Mouse (Mus musculus) bone marrow, adult 2 months (tissue): ENCODE results near the gene Kcnd3. TPM values are rescaled to one million over a fixed set of nuclear protein-coding genes. Genes with fewer than 3 reads are reported as not detected.

Experiments used
- H3K27ac ChIP-seq: fragments of 200-500 bp; 2 replicates; pipeline ENCODE4 v1.5.1; 2012; ENCODE audit warnings: low read depth, mild to moderate bottlenecking, control low read depth, inconsistent platforms, low read length; ENCODE audit not compliant: control insufficient read depth, poor library complexity, insufficient read depth
- H3K4me1 ChIP-seq: fragments of 200-500 bp; 2 replicates; pipeline ENCODE4 v1.6.1; 2011; ENCODE audit warnings: low read length; ENCODE audit not compliant: control insufficient read depth, insufficient read depth
- H3K4me3 ChIP-seq: fragments of 200-500 bp; replicated peaks from 2 replicates; pipeline ENCODE3; 2011; ENCODE audit warnings: mild to moderate bottlenecking, low read depth, low read length, control low read depth; ENCODE audit not compliant: control insufficient read depth
- CTCF ChIP-seq: fragments of 200-500 bp; IDR thresholded peaks from 2 replicates; pipeline ENCODE4 v1.5.1; 2011; ENCODE audit warnings: low read length, control low read depth; ENCODE audit not compliant: control insufficient read depth, insufficient read depth
- POLR2A ChIP-seq: fragments of 200-500 bp; IDR thresholded peaks from 2 replicates; pipeline ENCODE4 v1.6.1; 2011; ENCODE audit warnings: low read depth, mild to moderate bottlenecking, control low read depth, low read length, borderline replicate concordance; ENCODE audit not compliant: control insufficient read depth
- WGBS: fragments of 180-500 bp; shearing (Covaris S2); methylation state at CpG from one replicate; pipeline ENCODE4 v1.1.7; 2018; 5-methylcytosine and 5-hydroxymethylcytosine counted together
- polyA plus RNA-seq: library from polyadenylated mRNA; stranded (reverse); fragments of >200 nt; gene quantifications from 2 replicates; pipeline ENCODE4 v1.2.4, GENCODE M21; 2011; ENCODE audit warnings: low replicate concordance; ENCODE audit not compliant: missing spikeins, insufficient read depth, insufficient read length

Gene Kcnd3
- polyA plus RNA-seq, 1 experiment = not detected

GRCm38 (mm10) chr3:105670801-105671200 lies 218.7 kb downstream of the Kcnd3 start:
- H3K4me3 ChIP-seq = no peak overlapping the region
- H3K4me1 ChIP-seq = no peaks in the 10 kb centered on the region
- H3K27ac ChIP-seq = no peak overlapping the region
- TF ChIP-seq CTCF (no peak), POLR2A (no peak)
- WGBS = 78% methylated on average over 1 of the region's 1 CpGs

- no peak for TF ChIP-seq POLR2A
- TF ChIP-seq CTCF = no peak; the same call in 1 of the 2 replicates
- WGBS = 23% methylated on average over 7 of the region's 7 CpGs
- Histone ChIP-seq H3K4me3 (no peak overlapping the region), H3K4me1 (no peaks in the 10 kb centered on the region), H3K27ac (no peak overlapping the region)
Observed at GRCm38 (mm10) chr3:105674595-105675218, 222.6 kb downstream of the Kcnd3 start.

- Histone ChIP-seq H3K4me3 (no peak overlapping the region), H3K27ac (no peak overlapping the region), H3K4me1 (no peaks in the 10 kb centered on the region)
- 5% methylated on average over 2 of the region's 2 CpGs for WGBS
- TF ChIP-seq CTCF (no peak), POLR2A (no peak)
Observed at GRCm38 (mm10) chr3:105675932-105676331, 223.8 kb downstream of the Kcnd3 start.

GRCm38 (mm10) chr3:105680346-105680745 lies 228.2 kb downstream of the Kcnd3 start:
- 87% methylated on average over 7 of the region's 7 CpGs for whole genome bisulfite sequencing
- H3K27ac ChIP-seq = no peak overlapping the region
- TF ChIP-seq CTCF (no peak), POLR2A (no peak)

GRCm38 (mm10) chr3:105686394-105687323 lies 234.5 kb downstream of the Kcnd3 start:
- TF ChIP-seq CTCF (no peak), POLR2A (no peak)
- H3K4me1 ChIP-seq = no peaks in the 10 kb centered on the region
- peak overlapping the region; percentile 71 for H3K4me3 ChIP-seq
- H3K27ac ChIP-seq = peak overlapping the region; percentile 79
- 7% methylated on average over 55 of the region's 60 CpGs for WGBS

More at GRCm38 (mm10) chr3:105680346-105680745, 228.2 kb downstream of the Kcnd3 start:
- no peaks in the 10 kb centered on the region for H3K4me1 ChIP-seq
- H3K4me3 ChIP-seq = no peak overlapping the region

GRCm38 (mm10) chr3:105687324-105688060 lies 235.4 kb downstream of the Kcnd3 start, which contains the start of gene Ddx20:
Gene Ddx20 (minus strand): TSS chr3:105687574.
- peak; percentile 80 for TF ChIP-seq CTCF
- TF ChIP-seq POLR2A = peak; percentile 65; the same call in 1 of the 2 replicates
- Histone ChIP-seq H3K4me1 (no peaks in the 10 kb centered on the region), H3K27ac (peak within 1 kb of the TSS; percentile 79), H3K4me3 (peak within 1 kb of the TSS; percentile 71)
- under 1% methylated on average over 72 of the region's 72 CpGs for WGBS

GRCm38 (mm10) chr3:105688536-105688935 lies 236.4 kb downstream of the Kcnd3 start:
- Histone ChIP-seq H3K4me3 (no peak overlapping the region), H3K27ac (no peak overlapping the region), H3K4me1 (no peaks in the 10 kb centered on the region)
- TF ChIP-seq CTCF (no peak), POLR2A (no peak)
- 14% methylated on average over 2 of the region's 2 CpGs for WGBS

- H3K4me3 ChIP-seq = no peak overlapping the region
- H3K4me1 ChIP-seq = no peaks in the 10 kb centered on the region
- TF ChIP-seq POLR2A (no peak), CTCF (no peak)
- H3K27ac ChIP-seq = no peak overlapping the region
- WGBS = 81% methylated on average over 14 of the region's 14 CpGs
Observed at GRCm38 (mm10) chr3:105693327-105694080, 241.4 kb downstream of the Kcnd3 start.
